Mouse (Mus musculus) midbrain, embryonic 11.5 days (tissue): ENCODE measurements at regions not wholly inside any gene's neighbourhood (a gene's known extent, or its start where the extent isn't known, plus 50 kb on each side); places are given as distances from the start of the nearest gene placed in this dataset.

Source experiments
- ATAC-seq: fragments of 200-750 bp; cut with Nextera tagmentation; 2 replicates; pipeline ENCODE4 v1.8.0; 2017; ENCODE audit warnings: moderate TSS enrichment, moderate library complexity; ENCODE audit not compliant: low FRiP score
- DNase-seq: peaks from one replicate; pipeline ENCODE4 v3.0.0; 2015; ENCODE audit warnings: low spot score; ENCODE audit errors: missing footprints
- H3K27ac ChIP-seq: fragments of 300-500 bp; sonication (generic); 2 replicates; pipeline ENCODE4 v1.5.1; 2014; ENCODE audit warnings: low read depth, low read length
- H3K27me3 ChIP-seq: fragments of 300-500 bp; sonication (generic); 2 replicates; pipeline ENCODE4 v1.6.1; 2014; ENCODE audit warnings: mild to moderate bottlenecking, low read length, moderate library complexity, mixed read lengths; ENCODE audit not compliant: control insufficient read depth, insufficient read depth
- H3K36me3 ChIP-seq: fragments of 300-500 bp; sonication (generic); 2 replicates; pipeline ENCODE4 v1.6.1; 2014; ENCODE audit warnings: mild to moderate bottlenecking, low read length, moderate library complexity, mixed read lengths; ENCODE audit not compliant: control insufficient read depth, insufficient read depth
- H3K4me1 ChIP-seq: fragments of 300-500 bp; sonication (generic); 2 replicates; pipeline ENCODE4 v1.6.1; 2014; ENCODE audit warnings: low read length; ENCODE audit not compliant: control insufficient read depth, insufficient read depth
- H3K4me2 ChIP-seq: fragments of 300-500 bp; sonication (generic); 2 replicates; pipeline ENCODE4 v1.6.1; 2014; ENCODE audit warnings: mild to moderate bottlenecking, moderate library complexity
- H3K4me3 ChIP-seq: fragments of 300-500 bp; sonication (generic); 2 replicates; pipeline ENCODE4 v1.5.1; 2014; ENCODE audit warnings: low read depth, low read length
- H3K9ac ChIP-seq: fragments of 300-500 bp; sonication (generic); 2 replicates; pipeline ENCODE4 v1.6.1; 2014; ENCODE audit warnings: low read length
- H3K9me3 ChIP-seq: fragments of 300-500 bp; sonication (generic); 2 replicates; pipeline ENCODE4 v1.6.1; 2016; ENCODE audit warnings: low read length; ENCODE audit not compliant: control insufficient read depth
- WGBS: fragments of 180-500 bp; shearing (Covaris S2); extraction: QIAGEN DNeasy Blood & Tissue Kit; methylation state at CpG from one replicate; pipeline ENCODE4 v1.1.7; 2014; 5-methylcytosine and 5-hydroxymethylcytosine counted together

DNA sequence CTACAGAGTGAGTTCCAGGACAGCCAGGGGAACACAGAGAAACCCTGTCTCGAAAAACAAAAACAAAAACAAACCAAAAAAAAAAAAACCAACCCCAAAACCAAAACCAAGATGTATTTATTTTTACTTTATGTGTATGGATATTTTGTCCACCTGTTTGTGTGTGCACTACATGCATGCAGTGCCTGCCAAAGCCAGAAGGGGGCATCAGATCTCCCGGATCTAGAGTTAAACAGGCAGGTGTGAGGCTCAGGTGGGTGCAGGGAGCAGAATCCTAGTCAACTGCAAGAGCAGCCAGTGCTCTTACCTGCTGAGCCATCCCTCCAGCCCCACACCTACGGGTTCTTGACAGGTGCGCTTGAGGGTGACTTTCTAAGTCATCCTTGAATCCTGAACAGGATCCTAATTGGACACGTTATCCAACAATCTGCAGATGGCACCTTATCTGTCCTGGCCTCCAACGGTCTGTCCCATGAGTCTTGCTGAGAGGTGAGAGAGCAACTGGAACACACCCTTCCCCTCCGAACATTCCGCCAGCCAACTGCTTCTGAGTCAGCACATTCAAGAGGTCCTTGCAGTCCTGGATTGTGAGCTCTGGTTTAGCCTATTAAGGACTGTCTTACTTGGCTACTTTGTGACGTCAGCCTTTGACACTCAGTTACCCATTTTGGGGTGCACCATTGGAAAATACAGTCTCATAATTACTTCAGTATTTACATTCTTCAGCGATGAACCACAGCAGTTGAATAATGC is 95.4 kb upstream of the Slc38a4 start:
- DNase-seq (no peak), ATAC-seq (no peak)
- no peaks in the 10 kb centered on the region for H3K9me3 ChIP-seq
- H3K4me2 ChIP-seq: no peak overlapping the region
- WGBS: 88% methylated on average over 10 of the region's 10 CpGs
- no peaks in the 10 kb centered on the region for H3K4me1 ChIP-seq
- no peaks in the 10 kb centered on the region for H3K27me3 ChIP-seq
- H3K27ac ChIP-seq: no peak overlapping the region
- no peak overlapping the region for H3K9ac ChIP-seq
- no peak overlapping the region for H3K4me3 ChIP-seq
- no peaks in the 10 kb centered on the region for H3K36me3 ChIP-seq

- no peaks in the 10 kb centered on the region for H3K4me1 ChIP-seq
- no peaks in the 10 kb centered on the region for H3K36me3 ChIP-seq
- H3K4me3 ChIP-seq: no peak overlapping the region
- H3K27ac ChIP-seq: no peak overlapping the region
- ATAC-seq (no peak), DNase-seq (no peak)
- WGBS: 89% methylated on average over 2 of the region's 2 CpGs
- no peaks in the 10 kb centered on the region for H3K27me3 ChIP-seq
- H3K9ac ChIP-seq: no peak overlapping the region
- no peak overlapping the region for H3K4me2 ChIP-seq
- H3K9me3 ChIP-seq: no peaks in the 10 kb centered on the region; the same call in 1 of the 2 replicates
These were observed 86.2 kb upstream of the Slc38a4 start for GRCm38 (mm10) chr15:97141958-97142357.

- Histone ChIP-seq H3K4me3 (no peak overlapping the region), H3K9me3 (no peaks in the 10 kb centered on the region; the same call in 1 of the 2 replicates), H3K4me1 (no peaks in the 10 kb centered on the region), H3K4me2 (no peak overlapping the region), H3K27ac (no peak overlapping the region), H3K27me3 (no peaks in the 10 kb centered on the region), H3K9ac (no peak overlapping the region), H3K36me3 (no peaks in the 10 kb centered on the region)
- WGBS: 85% methylated on average over 3 of the region's 3 CpGs
- DNase-seq: no peak
- ATAC-seq: no peak
These were observed 82.5 kb upstream of the Slc38a4 start for GRCm38 (mm10) chr15:97138265-97138664.

DNA sequence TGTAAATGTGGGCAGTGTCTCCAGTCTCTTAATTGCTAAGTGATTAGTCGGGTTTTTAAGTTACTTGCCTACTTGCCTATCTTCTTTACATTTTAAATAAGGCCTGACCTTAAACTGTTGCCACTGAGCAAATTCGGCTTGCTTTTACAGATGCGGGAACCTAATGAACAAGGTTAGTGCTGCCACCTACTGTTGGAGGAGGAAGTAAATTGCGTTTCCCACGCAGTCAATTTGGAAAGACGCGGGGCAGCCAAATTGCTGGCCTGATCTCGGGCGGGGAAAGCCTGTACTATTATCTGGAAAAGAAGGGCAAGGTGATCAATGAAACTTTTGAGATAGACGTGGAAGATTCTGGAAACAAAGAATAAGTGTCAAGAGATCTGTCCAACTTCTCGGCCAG is 79.5 kb upstream of the Slc38a4 start:
- H3K4me2 ChIP-seq: no peak overlapping the region
- 14% methylated on average over 11 of the region's 11 CpGs for WGBS

DNA sequence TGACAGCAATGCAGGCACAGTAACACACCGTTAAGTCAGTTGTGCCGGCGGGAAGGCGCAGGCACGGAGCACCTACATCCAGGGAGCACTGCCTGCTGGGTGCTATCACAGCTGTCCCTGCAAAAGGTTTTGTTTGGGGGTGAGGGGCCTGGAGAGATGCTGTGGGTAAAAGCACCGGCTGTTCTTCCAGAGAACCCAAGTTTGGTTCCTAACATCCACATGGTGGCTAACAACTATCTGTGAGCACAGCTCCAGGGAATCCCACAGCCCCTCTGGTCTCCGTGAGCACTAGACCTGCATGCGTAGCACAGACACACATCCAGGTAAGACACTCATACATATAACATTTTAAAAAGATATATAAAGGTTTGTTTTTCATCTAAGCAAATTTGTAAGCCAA is 72.0 kb upstream of the Slc38a4 start:
- no peaks in the 10 kb centered on the region for H3K4me1 ChIP-seq
- DNase-seq (peak; percentile 78), ATAC-seq (no peak)
- no peaks in the 10 kb centered on the region for H3K9me3 ChIP-seq
- 95% methylated on average over 8 of the region's 8 CpGs for WGBS
- no peaks in the 10 kb centered on the region for H3K36me3 ChIP-seq
- H3K4me2 ChIP-seq: no peak overlapping the region
- no peaks in the 10 kb centered on the region for H3K27me3 ChIP-seq
- H3K4me3 ChIP-seq: no peak overlapping the region
- H3K27ac ChIP-seq: no peak overlapping the region
- no peak overlapping the region for H3K9ac ChIP-seq

More for the DNA sequence above, 79.5 kb upstream of the Slc38a4 start:
- no peaks in the 10 kb centered on the region; the same call in 1 of the 2 replicates for H3K9me3 ChIP-seq
- H3K4me3 ChIP-seq: no peak overlapping the region
- no peak overlapping the region for H3K9ac ChIP-seq
- DNase-seq (peak; percentile 87), ATAC-seq (no peak)
- H3K4me1 ChIP-seq: no peaks in the 10 kb centered on the region
- no peaks in the 10 kb centered on the region for H3K27me3 ChIP-seq
- H3K36me3 ChIP-seq: no peaks in the 10 kb centered on the region
- H3K27ac ChIP-seq: no peak overlapping the region

GRCm38 (mm10) chr15:97125836-97126822 is 70.4 kb upstream of the Slc38a4 start:
- Histone ChIP-seq H3K9me3 (no peaks in the 10 kb centered on the region), H3K27ac (no peak overlapping the region), H3K4me2 (no peak overlapping the region), H3K27me3 (no peaks in the 10 kb centered on the region), H3K9ac (no peak overlapping the region), H3K4me1 (no peaks in the 10 kb centered on the region), H3K4me3 (no peak overlapping the region), H3K36me3 (no peaks in the 10 kb centered on the region)
- DNase-seq (no peak), ATAC-seq (no peak)
- 85% methylated on average over 15 of the region's 15 CpGs for WGBS

- ATAC-seq: no peak
These were observed 66.5 kb upstream of the Slc38a4 start for GRCm38 (mm10) chr15:97122263-97122662.

DNA sequence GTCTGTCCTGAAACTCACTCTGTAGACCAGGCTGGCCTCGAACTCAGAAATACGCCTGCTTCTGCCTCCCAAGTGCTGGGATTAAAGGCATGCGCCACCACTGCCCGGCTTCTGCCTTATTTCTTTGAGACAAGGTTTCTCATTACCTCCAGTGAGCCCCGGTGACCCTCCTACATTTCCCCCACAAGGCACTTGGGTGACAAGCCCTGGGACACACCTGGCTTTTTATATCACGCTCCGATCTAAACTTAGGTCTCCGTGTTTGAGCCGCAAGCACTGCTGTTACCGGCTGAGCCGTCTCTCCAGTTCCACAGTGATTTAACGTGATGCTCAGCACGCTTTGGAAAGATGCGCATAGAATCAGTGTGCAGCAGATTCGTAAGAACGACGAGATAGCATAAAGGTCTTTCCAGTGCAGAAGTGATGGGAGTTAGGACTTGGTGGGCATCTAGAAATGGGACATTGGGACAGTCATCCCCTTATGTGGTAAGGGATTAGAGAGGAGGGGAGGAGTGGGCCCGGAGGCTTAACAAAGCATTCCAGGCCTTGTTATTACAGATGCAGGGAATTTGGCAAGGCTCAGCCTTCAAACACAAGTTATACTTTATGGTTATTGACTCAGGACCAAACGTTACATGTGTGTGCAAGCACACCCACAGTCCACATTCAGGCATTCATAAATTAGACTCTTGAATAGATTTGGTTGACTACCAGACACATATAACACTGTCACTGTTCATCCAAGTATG is 56.9 kb upstream of the Slc38a4 start:
- H3K27me3 ChIP-seq: no peaks in the 10 kb centered on the region
- no peaks in the 10 kb centered on the region for H3K4me1 ChIP-seq
- no peak overlapping the region for H3K4me3 ChIP-seq
- 89% methylated on average over 19 of the region's 19 CpGs for WGBS
- ATAC-seq (no peak), DNase-seq (peak; percentile 75)
- no peak overlapping the region for H3K27ac ChIP-seq
- no peak overlapping the region for H3K4me2 ChIP-seq
- H3K36me3 ChIP-seq: no peaks in the 10 kb centered on the region
- H3K9ac ChIP-seq: no peak overlapping the region
- no peaks in the 10 kb centered on the region for H3K9me3 ChIP-seq

More at GRCm38 (mm10) chr15:97122263-97122662, 66.5 kb upstream of the Slc38a4 start:
- no peak overlapping the region for H3K4me3 ChIP-seq
- no peak for DNase-seq
- no peaks in the 10 kb centered on the region for H3K36me3 ChIP-seq
- H3K4me2 ChIP-seq: no peak overlapping the region
- 95% methylated on average over 6 of the region's 6 CpGs for WGBS
- no peaks in the 10 kb centered on the region for H3K9me3 ChIP-seq
- no peak overlapping the region for H3K9ac ChIP-seq
- H3K27me3 ChIP-seq: no peaks in the 10 kb centered on the region
- H3K27ac ChIP-seq: no peak overlapping the region
- H3K4me1 ChIP-seq: no peaks in the 10 kb centered on the region
